Mouse (Mus musculus) frontal cortex, postnatal 25 days (tissue): ENCODE data around the gene Ceacam1.
A peak's percentile ranks its signal among the peaks of the same experiment; 100 is the strongest.
"Not testable (repeated sequence)": the region's sequence is repeated elsewhere in the genome, so short reads cannot be mapped to it uniquely, and the experiment has no call there.

Experiments
- DNase-seq, 2 experiments: peaks; one replicate each; pipeline ENCODE4 v3.0.0; 2022; ENCODE audit warnings: low spot score in 2 of 2

The Ceacam1 gene

DNA sequence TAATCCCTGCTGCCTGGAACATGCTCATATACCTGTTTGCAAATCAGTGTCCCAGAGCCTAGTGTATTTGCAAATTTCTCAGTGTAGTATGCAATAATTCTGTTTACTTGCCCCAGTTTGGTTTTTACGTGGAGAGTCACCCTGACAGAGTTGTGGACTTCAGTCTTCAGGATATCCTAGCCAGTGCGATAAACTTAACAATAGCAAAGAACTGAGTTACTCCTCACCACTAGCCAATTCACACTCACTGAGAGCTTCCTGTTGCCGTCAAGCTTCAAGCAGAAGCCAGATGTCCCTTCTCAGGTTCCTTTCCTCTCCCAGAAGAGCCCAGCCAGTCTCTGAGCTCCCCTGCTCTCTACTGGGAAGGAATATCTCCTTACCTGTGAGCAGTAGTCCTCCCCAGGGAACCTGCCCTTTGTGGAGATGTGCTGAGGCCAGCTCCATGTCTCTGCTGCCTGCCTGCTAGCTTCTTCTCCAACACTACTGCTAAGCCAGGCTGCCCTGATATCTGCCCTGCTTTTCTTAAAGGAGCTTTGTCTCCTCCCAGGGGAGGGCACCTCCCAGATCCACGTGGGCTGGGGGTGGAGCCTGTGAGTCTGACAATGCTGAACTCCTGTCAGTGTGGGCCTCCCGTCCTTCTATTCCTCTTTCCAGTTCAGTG, at the start of gene Ceacam1:
Gene Ceacam1, minus strand, starts transcription at position 513 of the 661 bp plus-strand sequence.
- DNase-seq, result not testable (repeated sequence)

DNA sequence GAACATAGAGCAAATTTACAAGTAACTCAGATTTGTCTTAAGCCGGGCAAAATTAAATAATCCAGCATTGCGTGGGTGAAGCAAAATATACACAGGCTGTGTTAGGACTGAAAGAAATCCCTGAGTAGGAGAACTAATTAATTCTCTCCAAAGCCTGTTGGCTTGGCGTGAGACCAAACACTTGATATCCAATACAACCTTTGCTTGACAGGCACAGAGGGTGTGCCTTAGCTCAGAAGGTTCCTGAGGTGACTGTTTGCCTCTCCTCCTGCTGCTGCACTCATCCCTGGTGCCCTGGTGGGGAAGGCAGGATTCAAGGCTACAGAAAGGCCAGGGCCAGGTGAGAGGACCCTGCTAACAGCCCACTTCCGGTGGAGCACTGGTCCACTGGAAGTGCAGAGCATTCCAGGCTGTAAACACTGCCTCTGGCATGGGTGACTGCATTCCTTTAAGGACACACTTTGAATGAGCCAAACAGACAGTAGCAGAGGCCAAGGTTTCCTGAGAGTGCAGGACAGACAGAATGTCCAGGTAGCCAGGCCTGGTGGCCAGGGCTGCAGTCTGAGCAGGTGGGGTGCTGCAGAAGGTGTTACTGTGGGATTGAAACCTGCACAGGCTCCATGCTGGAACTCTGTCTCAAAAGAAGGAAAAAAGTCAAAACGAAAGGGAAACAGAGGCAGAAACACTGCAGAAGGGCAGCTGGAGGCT, 38.8 kb upstream of the Ceacam1 start:
- not testable (repeated sequence) for DNase-seq

DNA sequence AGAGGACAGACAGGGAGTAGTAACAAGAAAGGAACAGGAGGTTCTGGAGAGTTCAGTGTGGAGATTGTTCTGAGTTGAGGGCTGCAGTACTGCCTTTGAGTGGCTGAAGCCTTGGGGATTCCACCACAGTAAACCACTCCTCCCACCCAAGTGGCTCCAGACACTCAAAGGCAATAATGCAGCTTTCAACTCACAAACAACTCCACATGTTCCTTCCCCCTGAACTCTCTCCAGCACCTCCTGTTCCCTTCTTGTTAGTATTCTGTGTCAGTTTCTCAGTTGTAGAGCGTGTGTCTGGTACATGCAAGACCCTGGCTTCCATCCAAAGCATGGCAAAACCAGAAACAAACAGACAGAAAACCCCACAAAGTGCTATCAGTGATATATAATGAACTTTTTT, 38.3 kb upstream of the Ceacam1 start:
- DNase-seq, result not testable (repeated sequence)

- no peak for DNase-seq
Measured at GRCm38 (mm10) chr7:25509925-25510324, 32.5 kb upstream of the Ceacam1 start.

GRCm38 (mm10) chr7:25494649-25495048, 17.2 kb upstream of the Ceacam1 start:
- no peak for DNase-seq

- not testable (repeated sequence) for DNase-seq
Measured at GRCm38 (mm10) chr7:25490698-25491097, 13.3 kb upstream of the Ceacam1 start.

DNA sequence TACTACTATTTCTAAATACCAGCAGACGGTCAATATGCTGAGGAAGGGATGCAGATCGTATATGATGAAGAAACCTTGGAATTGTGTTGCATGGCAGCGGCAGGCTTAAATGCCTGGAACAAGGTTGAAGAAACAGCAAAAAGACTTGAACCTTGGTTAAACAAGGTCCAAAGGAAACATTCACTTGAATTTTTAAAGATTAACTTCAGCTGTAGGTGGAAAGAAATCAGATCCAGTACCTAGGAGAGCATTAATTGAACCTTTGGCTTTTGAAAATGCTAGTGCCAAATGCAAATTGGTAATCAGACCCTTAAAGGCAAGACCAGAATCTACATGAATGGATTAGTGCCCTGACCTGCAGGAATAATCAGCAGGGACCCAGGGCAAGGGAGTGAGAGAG, 12.0 kb upstream of the Ceacam1 start:
- DNase-seq, result not testable (repeated sequence)

- no peak for DNase-seq
Measured at GRCm38 (mm10) chr7:25486186-25486585, 8.8 kb upstream of the Ceacam1 start.

GRCm38 (mm10) chr7:25485061-25485460, 7.7 kb upstream of the Ceacam1 start:
- DNase-seq, result no peak

- no peak for DNase-seq
Measured at GRCm38 (mm10) chr7:25483133-25483735, 5.8 kb upstream of the Ceacam1 start.

DNA sequence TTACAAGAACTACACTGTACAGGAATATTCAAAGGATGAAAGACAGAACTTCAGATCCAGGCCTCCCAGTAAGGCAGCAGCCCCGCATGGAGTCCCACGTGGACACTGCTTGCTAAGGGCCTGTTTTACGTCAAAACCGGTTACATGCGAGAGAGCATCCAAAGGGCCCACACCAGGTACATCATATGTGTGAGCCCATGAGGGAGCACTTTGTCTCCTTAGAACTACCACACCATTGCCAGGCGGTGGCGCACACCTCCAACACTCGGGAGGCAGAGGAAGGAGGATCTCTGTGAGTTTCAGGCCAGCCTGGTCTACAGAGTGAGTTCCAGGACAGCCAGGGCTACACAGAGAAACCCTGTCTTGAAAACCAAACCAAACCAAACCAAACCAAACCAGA, 3.4 kb upstream of the Ceacam1 start:
- DNase-seq, result not testable (repeated sequence)

GRCm38 (mm10) chr7:25479440-25479839, 2.0 kb upstream of the Ceacam1 start:
- peak; percentile 9 to 30 for DNase-seq

DNA sequence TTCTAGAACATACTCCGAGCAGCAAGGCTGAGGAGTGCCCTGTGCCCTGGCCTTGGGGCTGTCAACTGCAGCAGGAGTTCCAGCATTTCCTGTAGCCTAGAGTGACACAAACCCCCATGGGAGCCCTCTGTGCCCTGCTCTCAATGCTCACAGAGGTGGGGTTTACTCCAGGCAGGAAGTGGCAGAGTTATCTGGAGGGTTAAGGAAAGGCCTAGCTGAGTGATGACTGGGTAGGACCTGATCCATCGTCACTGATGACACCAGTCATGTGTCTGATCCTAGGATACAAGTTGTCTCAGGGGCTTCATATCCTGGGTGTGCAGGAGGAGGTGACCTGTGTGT, 320 bp upstream of the Ceacam1 start:
- not testable (repeated sequence) for DNase-seq

DNA sequence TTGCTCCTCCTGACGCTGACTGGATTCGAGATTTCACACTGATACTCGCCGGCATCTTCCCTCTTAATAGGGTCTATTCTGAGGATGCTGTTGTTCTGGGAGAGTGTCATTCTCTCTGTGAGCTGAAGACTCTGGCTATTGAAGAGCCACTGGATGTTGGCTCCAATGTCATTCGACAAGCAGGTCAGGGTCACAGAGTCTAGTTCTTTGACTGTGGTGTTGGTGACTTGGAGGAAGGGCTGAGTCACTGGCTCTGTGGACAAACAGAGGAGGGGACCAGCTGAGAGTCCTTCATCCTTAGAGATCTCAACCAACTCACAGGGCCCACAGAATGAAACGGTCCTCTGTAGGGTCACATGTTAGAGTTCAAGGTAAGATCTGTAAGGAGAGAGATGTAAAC, 5.6 kb downstream of the Ceacam1 start:
- not testable (repeated sequence) for DNase-seq

DNA sequence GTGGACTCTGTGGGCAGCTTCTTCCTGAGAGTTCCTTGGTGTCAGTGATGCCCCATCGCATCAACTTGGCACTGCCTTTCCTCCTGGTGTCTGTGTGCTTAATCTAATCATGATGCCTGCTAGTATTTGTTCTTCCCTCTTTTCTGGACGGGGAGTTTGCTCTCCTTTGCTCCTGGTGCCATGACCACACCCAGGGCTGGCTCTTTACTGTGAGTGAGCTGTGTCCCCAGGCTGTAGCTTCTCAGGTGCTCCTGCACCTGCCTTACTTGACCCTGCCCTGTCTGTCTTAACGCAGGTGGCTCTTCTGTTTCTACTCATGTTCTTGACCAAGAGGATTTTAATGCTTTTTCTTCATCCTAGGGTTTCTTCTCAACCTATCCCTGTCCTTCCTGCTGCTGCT, 11.8 kb downstream of the Ceacam1 start:
- not testable (repeated sequence) for DNase-seq

- no peak for DNase-seq
Measured at GRCm38 (mm10) chr7:25465010-25465409, 12.4 kb downstream of the Ceacam1 start.

DNA sequence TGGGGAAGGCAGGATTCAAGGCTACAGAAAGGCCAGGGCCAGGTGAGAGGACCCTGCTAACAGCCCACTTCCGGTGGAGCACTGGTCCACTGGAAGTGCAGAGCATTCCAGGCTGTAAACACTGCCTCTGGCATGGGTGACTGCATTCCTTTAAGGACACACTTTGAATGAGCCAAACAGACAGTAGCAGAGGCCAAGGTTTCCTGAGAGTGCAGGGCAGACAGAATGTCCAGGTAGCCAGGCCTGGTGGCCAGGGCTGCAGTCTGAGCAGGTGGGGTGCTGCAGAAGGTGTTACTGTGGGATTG, 15.4 kb downstream of the Ceacam1 start:
- DNase-seq, result not testable (repeated sequence)

GRCm38 (mm10) chr7:25461336-25462032, 15.9 kb downstream of the Ceacam1 start:
- DNase-seq, result not testable (repeated sequence)

GRCm38 (mm10) chr7:25452103-25452502, 25.3 kb downstream of the Ceacam1 start:
- DNase-seq, result no peak

DNA sequence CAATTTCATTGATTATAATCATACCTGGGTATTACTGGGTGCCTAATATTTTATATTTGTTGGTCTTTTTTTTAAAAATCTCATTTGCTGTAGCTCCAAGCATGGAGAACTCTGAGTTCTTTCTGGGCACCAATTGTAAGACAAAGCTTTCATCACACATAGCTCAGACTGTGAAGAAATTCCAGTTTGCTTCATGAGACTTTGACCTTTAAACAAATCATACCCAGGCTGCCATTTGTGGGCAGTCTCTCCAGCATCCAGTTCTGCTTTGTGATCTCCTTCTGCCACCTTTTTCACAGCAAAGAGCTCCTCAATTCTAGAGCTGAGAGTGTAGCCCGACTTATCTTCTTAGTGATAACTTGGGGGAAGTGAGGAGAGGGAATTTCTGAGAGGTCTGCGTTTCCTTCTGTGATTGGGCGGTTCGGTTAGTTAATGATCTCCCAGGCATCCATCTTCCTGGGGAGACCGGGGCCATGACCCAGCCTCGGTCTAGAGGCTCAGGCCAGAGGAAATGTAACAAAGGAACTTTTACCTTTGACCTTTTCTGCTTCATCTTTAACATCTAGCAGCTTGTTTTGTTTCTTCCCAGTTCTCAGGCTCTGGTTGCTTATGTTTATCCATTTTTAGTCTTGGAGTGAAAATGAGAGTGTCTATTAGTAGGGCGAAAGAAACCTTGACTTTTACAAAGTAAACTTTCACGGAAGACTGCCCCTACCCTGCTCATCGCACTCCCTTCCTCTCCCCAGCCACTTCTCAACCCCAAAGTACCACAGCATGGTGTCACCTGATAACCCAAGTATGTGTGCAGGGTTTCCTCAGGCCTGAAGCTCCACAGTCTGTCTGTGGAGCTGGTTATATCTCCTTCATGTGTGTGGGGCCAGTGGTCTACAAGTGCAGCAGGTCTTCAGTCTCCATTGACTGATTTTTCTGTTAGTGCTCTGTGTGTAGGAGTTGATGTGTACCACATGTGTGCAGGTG, 27.2 kb downstream of the Ceacam1 start:
- no peak for DNase-seq

- no peak for DNase-seq
Measured at GRCm38 (mm10) chr7:25440816-25441153, 36.6 kb downstream of the Ceacam1 start.
